Mouse (Mus musculus) hindbrain, embryonic 16.5 days (tissue): ENCODE measurements at regions not wholly inside any gene's neighbourhood (a gene's known extent, or its start where the extent isn't known, plus 50 kb on each side); places are given as distances from the start of the nearest gene placed in this dataset.
A peak's percentile ranks its signal among the peaks of the same experiment; 100 is the strongest.

Experiments used
- ATAC-seq: fragments of 200-750 bp; cut with Nextera tagmentation; 2 replicates; pipeline ENCODE4 v1.8.0; 2017; ENCODE audit warnings: moderate TSS enrichment, moderate library complexity
- H3K27ac ChIP-seq: fragments of 300-500 bp; sonication (generic); 2 replicates; pipeline ENCODE4 v1.5.1; 2014; ENCODE audit warnings: low read depth, mild to moderate bottlenecking, control low read depth, low read length, moderate library complexity
- H3K27me3 ChIP-seq: fragments of 300-500 bp; sonication (generic); replicated peaks from 2 replicates; pipeline ENCODE4 v1.6.1; 2014; ENCODE audit warnings: low read length; ENCODE audit not compliant: control insufficient read depth, insufficient read depth
- H3K36me3 ChIP-seq: fragments of 300-500 bp; sonication (generic); 2 replicates; pipeline ENCODE4 v1.6.1; 2014; ENCODE audit warnings: mild to moderate bottlenecking, low read length, moderate library complexity, mixed read lengths; ENCODE audit not compliant: control insufficient read depth, insufficient read depth
- H3K4me1 ChIP-seq: fragments of 300-500 bp; sonication (generic); 2 replicates; pipeline ENCODE4 v1.6.1; 2014; ENCODE audit warnings: low read depth, low read length; ENCODE audit not compliant: control insufficient read depth, insufficient read depth
- H3K4me2 ChIP-seq: fragments of 300-500 bp; sonication (generic); 2 replicates; pipeline ENCODE4 v1.6.1; 2014; ENCODE audit warnings: mild to moderate bottlenecking, low read length, control low read depth, moderate library complexity
- H3K4me3 ChIP-seq: fragments of 300-500 bp; sonication (generic); 2 replicates; pipeline ENCODE4 v1.5.1; 2014; ENCODE audit warnings: mild to moderate bottlenecking, low read length, control low read depth, moderate library complexity
- H3K9ac ChIP-seq: fragments of 300-500 bp; sonication (generic); 2 replicates; pipeline ENCODE4 v1.6.1; 2014; ENCODE audit warnings: low read depth, mild to moderate bottlenecking, control low read depth, low read length, moderate library complexity
- H3K9me3 ChIP-seq: fragments of 300-500 bp; sonication (generic); 2 replicates; pipeline ENCODE4 v1.6.1; 2014; ENCODE audit warnings: mild to moderate bottlenecking, low read length, moderate library complexity; ENCODE audit not compliant: control insufficient read depth
- WGBS: fragments of 180-500 bp; shearing (Covaris S2); extraction: QIAGEN DNeasy Blood & Tissue Kit; methylation state at CpG from one replicate; pipeline ENCODE4 v1.1.7; 2014; 5-methylcytosine and 5-hydroxymethylcytosine counted together

GRCm38 (mm10) chr2:167759603-167760390 is 70.2 kb upstream of the Tmem189 start:
- no peak overlapping the region for H3K9ac ChIP-seq
- no peak for ATAC-seq
- no peaks in the 10 kb centered on the region for H3K27me3 ChIP-seq
- H3K27ac ChIP-seq = no peak overlapping the region
- WGBS = 85% methylated on average over 9 of the region's 9 CpGs
- H3K4me2 ChIP-seq = no peak overlapping the region
- H3K4me1 ChIP-seq = peaks cover 2% of the 10 kb centered on the region; the same call in 1 of the 2 replicates
- H3K36me3 ChIP-seq = no peaks in the 10 kb centered on the region
- no peak overlapping the region for H3K4me3 ChIP-seq
- no peaks in the 10 kb centered on the region for H3K9me3 ChIP-seq

DNA sequence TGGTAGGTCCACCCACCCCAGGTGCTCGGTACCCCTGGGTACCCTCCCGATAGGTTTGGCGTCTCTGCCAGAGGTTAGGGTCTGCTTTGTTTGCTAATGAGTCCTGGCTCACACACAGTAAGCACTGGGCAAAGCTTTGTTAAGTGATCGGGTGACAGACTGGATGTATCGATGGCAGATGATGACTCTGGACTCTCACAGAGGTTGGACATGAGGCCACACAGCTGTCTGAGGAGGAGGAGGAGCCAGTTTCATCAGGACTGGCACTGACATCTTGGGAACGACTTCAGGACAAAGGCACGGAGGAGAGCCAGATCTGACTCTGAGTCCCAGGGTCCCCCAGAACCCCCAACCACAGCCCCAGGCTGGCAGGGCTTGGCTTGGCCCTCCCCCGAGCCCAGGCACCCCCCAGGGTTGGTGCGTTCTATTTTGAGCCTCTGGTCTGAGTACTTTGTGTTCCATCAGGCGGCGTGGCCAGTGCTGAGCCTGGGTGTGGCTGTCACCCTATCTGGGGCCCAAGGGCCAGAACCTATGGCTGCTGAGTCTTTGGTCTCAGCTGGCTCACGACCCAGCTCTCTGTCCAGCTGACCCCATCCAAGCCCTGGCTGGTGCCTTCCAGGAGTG is 67.6 kb upstream of the Tmem189 start:
- ATAC-seq = no peak

GRCm38 (mm10) chr2:167756721-167757120 is 67.1 kb upstream of the Tmem189 start:
- Histone ChIP-seq H3K4me2 (no peak overlapping the region), H3K9me3 (no peaks in the 10 kb centered on the region), H3K4me1 (peaks cover 4% of the 10 kb centered on the region; the same call in 1 of the 2 replicates), H3K9ac (no peak overlapping the region), H3K27me3 (no peaks in the 10 kb centered on the region), H3K36me3 (no peaks in the 10 kb centered on the region), H3K4me3 (no peak overlapping the region), H3K27ac (no peak overlapping the region)
- 80% methylated on average over 12 of the region's 12 CpGs for WGBS
- ATAC-seq = no peak

More for the DNA sequence above, 67.6 kb upstream of the Tmem189 start:
- H3K9me3 ChIP-seq = no peaks in the 10 kb centered on the region
- H3K4me3 ChIP-seq = no peak overlapping the region
- H3K4me2 ChIP-seq = no peak overlapping the region
- no peaks in the 10 kb centered on the region for H3K36me3 ChIP-seq
- no peaks in the 10 kb centered on the region for H3K27me3 ChIP-seq
- 59% methylated on average over 11 of the region's 12 CpGs for WGBS
- H3K9ac ChIP-seq = no peak overlapping the region
- H3K4me1 ChIP-seq = peaks cover 4% of the 10 kb centered on the region; the same call in 1 of the 2 replicates
- H3K27ac ChIP-seq = no peak overlapping the region

- Histone ChIP-seq H3K36me3 (no peaks in the 10 kb centered on the region), H3K4me2 (no peak overlapping the region), H3K4me3 (no peak overlapping the region), H3K27me3 (no peaks in the 10 kb centered on the region), H3K9ac (no peak overlapping the region), H3K27ac (no peak overlapping the region), H3K9me3 (no peaks in the 10 kb centered on the region), H3K4me1 (peaks cover 4% of the 10 kb centered on the region; the same call in 1 of the 2 replicates)
- 86% methylated on average over 22 of the region's 22 CpGs for WGBS
- ATAC-seq = no peak
Observed at GRCm38 (mm10) chr2:167754929-167755551, 65.4 kb upstream of the Tmem189 start.

DNA sequence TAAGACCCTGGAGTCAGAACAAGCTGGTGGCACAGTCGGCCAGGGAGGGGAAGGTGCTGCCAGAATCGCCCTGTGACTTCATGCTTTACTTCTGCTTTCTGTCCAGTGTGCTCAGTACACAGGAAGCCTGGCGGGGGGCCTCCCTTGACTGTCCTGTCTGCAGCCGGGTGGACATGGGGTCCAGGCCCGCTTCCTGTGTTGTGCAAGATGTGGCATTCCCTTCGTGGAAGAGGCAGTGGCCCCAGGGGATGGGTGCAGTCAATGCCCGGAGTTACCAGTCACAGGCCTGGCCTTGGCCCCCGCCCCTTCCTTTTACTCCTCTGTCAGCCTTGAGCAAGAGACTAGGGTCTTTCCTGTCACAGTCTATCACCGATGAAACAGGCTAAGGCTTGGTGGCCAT is 64.3 kb upstream of the Tmem189 start:
- ATAC-seq = no peak
- no peak overlapping the region for H3K4me3 ChIP-seq
- 70% methylated on average over 9 of the region's 9 CpGs for WGBS

GRCm38 (mm10) chr2:167752805-167753556 is 63.4 kb upstream of the Tmem189 start:
- Histone ChIP-seq H3K9me3 (no peaks in the 10 kb centered on the region), H3K4me3 (no peak overlapping the region), H3K27ac (peak overlapping the region; percentile 59; the same call in 1 of the 2 replicates), H3K36me3 (no peaks in the 10 kb centered on the region), H3K9ac (peak overlapping the region; percentile 9), H3K4me2 (no peak overlapping the region), H3K4me1 (peaks cover 4% of the 10 kb centered on the region; the same call in 1 of the 2 replicates), H3K27me3 (no peaks in the 10 kb centered on the region)
- ATAC-seq = peak; percentile 67; the same call in 1 of the 2 replicates
- 47% methylated on average over 12 of the region's 12 CpGs for WGBS

More for the DNA sequence above, 64.3 kb upstream of the Tmem189 start:
- H3K4me1 ChIP-seq = peaks cover 4% of the 10 kb centered on the region; the same call in 1 of the 2 replicates
- no peaks in the 10 kb centered on the region for H3K27me3 ChIP-seq
- H3K9me3 ChIP-seq = no peaks in the 10 kb centered on the region
- no peak overlapping the region for H3K27ac ChIP-seq
- no peak overlapping the region for H3K9ac ChIP-seq
- no peaks in the 10 kb centered on the region for H3K36me3 ChIP-seq
- H3K4me2 ChIP-seq = no peak overlapping the region

DNA sequence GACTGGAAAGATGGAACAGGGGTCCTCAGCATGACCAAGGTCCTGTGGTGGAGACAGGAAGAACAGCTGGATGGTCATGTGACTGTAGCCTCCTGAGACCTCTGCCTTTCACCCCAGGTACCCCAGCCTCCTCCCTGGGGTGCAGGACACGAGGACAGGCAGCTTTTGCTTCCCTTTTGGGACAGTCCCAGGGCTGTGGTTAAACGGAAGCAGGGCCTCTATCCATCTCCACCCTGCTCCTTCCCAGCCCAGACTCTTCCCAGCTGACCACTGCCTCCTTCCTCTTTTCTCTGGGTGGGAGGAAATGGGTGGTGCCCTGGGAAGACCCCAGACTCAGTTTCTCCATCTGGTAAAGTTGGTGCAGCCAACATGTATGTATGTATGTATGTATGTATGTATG is 62.0 kb upstream of the Tmem189 start:
- Histone ChIP-seq H3K4me3 (no peak overlapping the region), H3K4me1 (peaks cover 12% of the 10 kb centered on the region; the same call in 1 of the 2 replicates), H3K27me3 (no peaks in the 10 kb centered on the region), H3K9ac (no peak overlapping the region), H3K27ac (no peak overlapping the region), H3K9me3 (no peaks in the 10 kb centered on the region), H3K36me3 (no peaks in the 10 kb centered on the region), H3K4me2 (no peak overlapping the region)
- ATAC-seq = no peak
- WGBS = 75% methylated on average over 2 of the region's 2 CpGs

GRCm38 (mm10) chr2:167748297-167748696 is 58.7 kb upstream of the Tmem189 start:
- Histone ChIP-seq H3K27ac (no peak overlapping the region), H3K4me3 (no peak overlapping the region), H3K4me2 (no peak overlapping the region), H3K9ac (no peak overlapping the region), H3K27me3 (no peaks in the 10 kb centered on the region), H3K4me1 (peaks cover 12% of the 10 kb centered on the region; the same call in 1 of the 2 replicates), H3K9me3 (no peaks in the 10 kb centered on the region), H3K36me3 (no peaks in the 10 kb centered on the region)
- ATAC-seq = no peak
- WGBS = 85% methylated on average over 6 of the region's 6 CpGs
